Mouse (Mus musculus) kidney, adult 9 months (tissue): ENCODE data around the gene CN725425.

Experiments used
- DNase-seq: peaks from one replicate; pipeline ENCODE4 v3.0.0; 2022

CN725425 gene

DNA sequence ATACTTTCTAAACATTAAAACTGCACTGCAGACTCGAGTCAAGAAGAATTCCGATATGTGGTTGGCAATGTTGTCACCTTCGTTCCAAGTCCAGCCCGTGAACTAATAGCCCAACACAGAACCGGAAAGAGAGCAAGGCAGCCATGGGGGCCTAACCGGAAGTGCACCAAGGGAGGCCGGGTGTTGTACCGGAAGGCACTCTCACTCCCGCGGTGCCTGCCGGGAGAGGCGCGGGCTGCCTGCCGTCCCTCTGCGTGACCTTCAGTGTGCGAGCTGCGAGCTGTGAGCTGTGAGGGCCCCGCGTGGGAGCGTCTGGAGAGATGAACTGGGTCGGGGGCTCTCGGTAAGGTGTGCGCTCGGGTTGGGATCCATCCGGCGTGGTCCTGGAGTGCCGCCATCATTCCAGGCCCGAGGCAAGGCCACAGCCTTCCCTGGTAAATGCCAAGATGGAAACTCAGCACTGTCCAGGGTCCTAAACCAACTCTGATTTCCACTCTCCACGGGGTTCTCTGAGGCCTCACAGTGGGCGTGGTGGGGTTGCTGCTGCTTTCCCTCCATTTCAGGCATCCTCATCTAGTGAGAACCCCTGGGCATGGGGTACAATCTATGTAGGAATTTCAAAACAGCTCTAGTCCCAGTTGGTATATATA is at the start of gene CN725425:
CN725425 (plus strand) TSS at position 239 of the 650 bp plus-strand sequence.
- no peak for DNase-seq

- DNase-seq: no peak
These were observed 46.7 kb upstream of the CN725425 start for GRCm38 (mm10) chr15:91152592-91152991.

DNA sequence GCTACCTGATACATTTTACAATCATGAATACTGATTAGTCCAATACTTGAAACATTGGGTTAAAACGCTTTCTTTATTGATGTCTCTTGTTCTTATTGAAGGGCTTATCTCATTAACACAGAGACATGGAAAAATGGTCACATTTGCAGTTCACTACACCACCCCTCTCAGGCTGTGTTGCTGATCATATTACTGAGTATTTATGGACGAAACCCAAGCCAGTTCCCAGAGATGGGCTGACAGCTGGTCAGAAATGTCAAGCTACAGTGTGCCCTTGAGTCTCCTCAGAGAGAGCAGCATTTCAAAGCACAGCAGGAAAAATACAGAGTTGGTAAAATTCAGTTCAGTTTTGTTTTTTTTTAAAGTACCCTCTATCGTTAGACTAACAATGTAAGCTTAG is 46.0 kb upstream of the CN725425 start:
- DNase-seq: no peak

- DNase-seq: no peak
These were observed 38.1 kb upstream of the CN725425 start for GRCm38 (mm10) chr15:91161153-91161552.

DNA sequence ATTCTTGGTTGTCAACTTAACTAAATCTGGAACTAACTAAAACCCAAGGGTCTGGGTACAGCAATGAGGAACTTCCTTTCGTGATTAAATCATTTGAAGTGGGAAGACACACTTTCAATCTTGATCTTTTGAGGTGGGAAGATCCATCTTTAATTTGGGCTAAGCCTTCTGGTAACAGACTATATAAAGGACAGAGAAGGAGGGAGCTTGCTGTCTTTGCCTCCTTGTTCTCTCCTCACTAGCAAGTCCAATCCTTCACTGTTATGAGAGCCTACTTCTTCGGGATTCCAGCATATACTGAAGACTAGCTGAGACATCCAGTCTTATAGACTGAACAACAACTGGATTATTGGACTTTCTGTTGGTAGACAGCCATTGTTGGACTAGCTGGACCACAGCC is 35.8 kb upstream of the CN725425 start:
- no peak for DNase-seq

GRCm38 (mm10) chr15:91165021-91165420 is 34.3 kb upstream of the CN725425 start:
- peak; percentile 26 for DNase-seq

- DNase-seq: no peak
These were observed 31.3 kb upstream of the CN725425 start for GRCm38 (mm10) chr15:91167850-91168562.

- no peak for DNase-seq
These were observed 28.5 kb upstream of the CN725425 start for GRCm38 (mm10) chr15:91170602-91171328.

DNA sequence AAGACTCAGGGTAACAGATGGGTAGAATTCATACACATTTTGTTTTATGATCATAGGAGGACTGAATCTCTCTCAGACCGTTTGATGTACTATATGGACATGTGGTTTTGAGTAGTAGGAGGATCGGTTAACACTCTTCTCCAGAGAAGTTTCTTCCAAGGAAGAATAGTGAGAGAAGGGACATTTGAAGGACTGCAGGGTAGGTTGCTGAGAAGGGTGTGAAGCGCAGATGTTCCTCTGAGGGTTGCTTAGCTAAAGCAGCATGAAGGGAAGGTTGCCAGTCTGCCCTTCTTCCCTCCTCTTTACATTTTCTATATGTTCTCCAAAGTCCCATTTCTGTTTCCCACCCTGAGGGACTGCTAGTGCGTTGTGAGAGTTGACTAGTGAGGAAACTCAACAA is 28.0 kb upstream of the CN725425 start:
- DNase-seq: no peak

DNA sequence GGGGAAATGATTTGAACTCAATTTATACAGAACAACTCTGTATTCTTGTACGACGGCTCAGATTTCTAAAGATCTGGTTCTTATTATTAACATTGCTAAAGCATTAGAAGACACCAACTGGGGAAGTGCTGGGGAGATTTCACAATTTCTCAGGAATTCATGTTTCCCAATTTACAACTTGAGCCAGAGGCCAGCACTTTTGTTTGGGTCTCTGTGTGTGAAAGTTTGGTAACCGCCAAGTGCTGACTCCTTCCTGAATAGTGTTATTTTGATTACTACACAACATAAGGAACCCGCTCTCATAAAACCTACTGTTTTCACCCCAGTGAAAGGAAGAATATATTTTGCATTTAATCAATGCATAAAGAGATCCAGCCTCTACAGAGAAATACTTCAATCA is 27.1 kb upstream of the CN725425 start:
- DNase-seq: no peak

DNA sequence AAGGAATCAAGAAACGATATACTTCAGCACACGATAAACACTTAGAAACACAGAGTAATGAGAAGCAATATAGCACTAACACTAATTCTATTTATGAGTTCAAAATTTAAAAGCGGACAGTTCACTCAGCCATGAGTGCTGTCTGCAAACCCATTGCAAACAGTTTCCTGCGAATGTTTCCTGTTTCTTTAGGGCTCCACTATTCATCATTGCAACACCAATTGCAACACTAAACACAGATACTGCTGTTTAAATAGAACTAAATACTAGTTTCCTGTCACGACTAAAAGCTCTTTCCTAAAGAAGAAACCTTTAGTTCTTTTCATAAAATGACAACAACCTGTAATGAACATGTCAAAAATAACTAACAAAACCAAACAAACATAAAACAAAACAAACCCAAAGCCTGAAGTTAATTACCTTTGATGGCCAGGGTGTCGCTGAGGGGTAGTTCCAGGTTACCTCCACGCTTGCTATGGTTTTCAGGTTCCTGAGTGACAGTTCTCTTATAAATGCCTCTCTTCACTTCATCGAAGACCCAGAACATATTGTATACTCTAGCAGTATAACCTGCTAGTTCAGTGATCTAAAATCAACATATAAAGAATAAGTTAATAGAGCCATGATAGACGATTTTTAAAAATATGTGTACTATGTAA is 20.5 kb upstream of the CN725425 start:
- DNase-seq: no peak

DNA sequence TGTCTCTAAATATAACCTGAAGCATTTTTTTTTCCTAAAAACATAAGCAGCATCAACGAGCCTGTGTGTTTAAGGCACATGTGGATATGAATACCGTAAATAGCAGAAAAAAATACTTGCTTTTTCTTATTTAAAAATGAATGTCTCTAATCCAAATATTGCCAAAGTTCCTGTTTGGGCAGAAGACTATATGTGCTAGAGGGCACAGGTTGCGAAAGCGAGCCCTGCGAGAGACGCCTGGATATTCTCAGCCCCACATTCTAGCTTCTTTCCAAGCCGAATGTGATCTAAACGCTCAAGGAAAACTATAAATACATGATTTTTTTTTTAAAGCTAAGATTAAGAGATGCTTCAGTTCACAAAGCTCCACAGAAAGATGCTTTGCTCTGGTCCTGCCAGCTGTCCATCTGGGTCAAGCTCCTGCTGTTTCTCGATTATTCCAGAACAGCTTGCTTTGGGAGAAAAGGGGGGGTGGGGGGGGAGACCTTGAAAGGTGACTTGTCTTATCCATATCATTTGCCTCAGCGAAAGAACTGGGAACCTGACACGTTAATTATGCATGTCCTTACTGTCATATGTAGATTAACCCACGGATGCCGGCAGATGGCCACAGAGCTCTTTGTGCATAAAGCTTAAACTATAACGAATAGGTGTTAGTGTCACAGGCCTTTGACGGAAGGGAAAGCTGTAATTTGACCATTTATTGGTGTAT is 19.2 kb upstream of the CN725425 start:
- no peak for DNase-seq

DNA sequence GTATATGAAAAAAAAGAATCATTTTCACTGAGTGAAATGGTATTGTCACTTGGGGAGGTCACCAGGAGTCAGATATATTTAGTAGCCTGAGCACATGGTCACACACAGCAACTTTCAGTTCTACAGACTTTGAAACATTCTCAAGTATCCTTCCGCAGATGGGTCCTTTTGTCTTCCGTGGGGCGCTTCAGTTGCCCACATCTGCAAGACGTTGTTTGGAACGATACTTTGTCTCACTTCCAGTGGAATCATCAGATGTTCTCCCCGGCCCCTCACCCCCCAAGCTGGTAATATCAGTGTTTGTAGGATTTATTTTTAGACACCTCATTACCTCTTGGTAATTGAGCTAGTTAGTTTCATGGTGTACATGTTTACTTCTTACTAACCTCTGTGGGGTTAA is 12.9 kb upstream of the CN725425 start:
- no peak for DNase-seq

DNA sequence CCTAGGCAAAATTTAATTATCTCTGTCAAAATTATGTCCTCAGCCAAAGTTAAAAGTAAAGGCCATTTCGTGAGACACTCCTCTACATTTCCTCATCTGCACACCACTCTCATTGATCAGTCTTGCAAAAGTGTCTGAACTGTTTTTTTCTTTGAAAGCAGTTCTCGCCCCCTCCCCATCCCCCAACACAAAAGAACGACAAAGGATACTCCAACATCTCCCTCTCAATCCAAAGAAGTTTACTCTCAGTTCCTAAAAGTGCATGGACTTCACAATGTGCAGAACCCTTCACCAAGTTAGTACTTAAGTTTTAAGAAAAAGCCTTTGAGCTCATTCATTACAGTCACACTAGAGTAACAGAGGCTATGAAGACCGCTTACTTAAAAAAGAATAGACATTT is 9.3 kb upstream of the CN725425 start:
- DNase-seq: no peak

DNA sequence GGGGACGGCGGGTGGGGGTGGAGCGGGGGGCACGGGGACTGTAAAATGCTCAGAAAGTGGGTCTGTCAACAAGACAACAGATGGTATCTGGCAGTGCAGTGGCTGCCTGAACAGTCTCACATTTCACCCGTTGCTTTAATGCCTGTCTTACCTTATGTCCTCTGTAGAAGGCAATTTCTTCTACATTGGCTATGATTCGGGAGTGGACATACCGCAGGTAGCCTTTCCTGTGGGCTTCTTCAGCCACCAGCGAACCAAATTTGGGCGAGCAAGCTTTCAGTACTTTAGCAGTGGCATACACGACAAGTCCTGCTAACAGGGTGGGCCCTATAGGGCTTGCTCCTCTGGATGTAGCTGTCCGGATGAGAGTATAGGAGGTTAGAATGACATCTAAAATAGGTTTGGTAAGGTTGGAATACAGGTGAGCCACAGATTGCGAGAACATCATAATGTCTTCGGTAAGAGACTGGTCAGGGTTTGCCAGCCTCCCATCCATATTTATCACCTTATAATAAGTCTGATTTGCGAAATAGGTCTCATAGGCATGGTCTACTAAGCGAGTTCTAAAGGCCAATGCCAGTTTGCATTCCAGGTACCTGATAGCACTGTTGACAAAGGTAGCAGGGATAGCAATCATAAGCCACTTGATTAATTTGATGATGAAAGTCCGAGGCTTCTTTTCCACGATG is 8.6 kb upstream of the CN725425 start:
- DNase-seq: no peak

DNA sequence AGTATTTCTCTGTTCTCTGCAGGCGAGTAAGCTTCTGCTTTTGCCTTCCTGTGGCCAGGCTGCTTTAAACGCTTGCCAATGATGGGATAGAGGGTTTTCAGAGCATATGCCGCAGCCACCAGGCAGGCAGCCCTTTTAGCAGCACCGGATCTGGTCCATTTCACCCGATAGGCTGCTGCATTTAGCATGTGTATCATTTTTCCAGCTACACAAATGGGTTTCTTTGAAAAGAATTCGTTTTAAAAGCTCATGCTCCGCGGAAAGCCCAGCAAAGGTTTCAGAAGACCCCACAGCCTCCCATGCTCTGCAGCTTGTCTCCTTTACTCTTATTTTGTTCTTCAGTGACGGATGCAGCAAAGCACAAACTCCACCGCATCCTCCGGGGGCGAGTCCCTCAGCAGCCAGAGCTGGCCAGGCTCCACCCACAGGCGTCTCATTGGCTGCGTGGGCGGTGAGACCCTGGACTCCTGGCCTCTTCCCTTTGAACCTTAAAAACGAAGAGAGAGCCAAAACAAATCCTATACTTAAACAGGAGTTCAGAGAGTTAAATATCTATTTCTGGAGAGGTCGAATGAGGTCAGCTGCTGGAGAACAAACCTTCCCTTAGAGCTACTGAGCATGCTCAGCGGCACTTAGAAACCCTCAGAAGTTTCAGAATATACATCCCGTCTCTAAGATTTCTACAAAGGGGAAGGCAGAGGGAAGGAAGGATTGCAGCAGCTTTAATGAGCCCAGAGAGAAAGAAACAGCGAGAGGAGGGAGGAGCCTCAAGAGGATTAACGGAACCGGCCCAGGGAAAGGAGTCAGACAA is 7.7 kb upstream of the CN725425 start, which contains the start of gene Abcd2:
Abcd2 (minus strand) TSS at position 388 of the 811 bp plus-strand sequence.
- DNase-seq: peak; percentile 52

- no peak for DNase-seq
These were observed 7.1 kb upstream of the CN725425 start for GRCm38 (mm10) chr15:91192223-91192598.

- no peak for DNase-seq
These were observed 1.5 kb downstream of the CN725425 start for GRCm38 (mm10) chr15:91200833-91201232.

DNA sequence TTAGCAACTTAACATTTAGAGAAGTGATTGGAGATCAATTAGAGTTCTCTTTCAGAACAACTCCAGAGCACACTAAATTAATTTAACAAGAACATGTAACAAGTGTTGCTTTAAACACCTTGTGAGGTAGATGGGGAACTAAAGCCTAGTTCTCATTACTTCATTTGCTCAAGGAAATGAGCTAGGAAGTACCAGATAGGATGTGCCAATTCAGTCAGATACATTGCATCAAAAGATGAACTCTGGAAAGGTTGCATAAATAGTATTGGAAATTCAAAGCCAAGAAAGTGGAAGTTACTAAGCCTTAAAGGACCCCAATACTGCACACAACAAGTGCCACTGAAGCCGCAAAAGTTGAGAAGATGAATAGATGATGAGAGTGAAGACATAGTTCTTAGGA is 3.2 kb downstream of the CN725425 start:
- no peak for DNase-seq

GRCm38 (mm10) chr15:91203521-91203920 is 4.2 kb downstream of the CN725425 start:
- no peak for DNase-seq

GRCm38 (mm10) chr15:91206518-91206917 is 7.2 kb downstream of the CN725425 start:
- DNase-seq: peak; percentile 22
